Mouse (Mus musculus): ENCODE measurements at regions not wholly inside any gene's neighbourhood (a gene's known extent, or its start where the extent isn't known, plus 50 kb on each side); places are given as distances from the start of the nearest gene placed in this dataset.

DNA sequence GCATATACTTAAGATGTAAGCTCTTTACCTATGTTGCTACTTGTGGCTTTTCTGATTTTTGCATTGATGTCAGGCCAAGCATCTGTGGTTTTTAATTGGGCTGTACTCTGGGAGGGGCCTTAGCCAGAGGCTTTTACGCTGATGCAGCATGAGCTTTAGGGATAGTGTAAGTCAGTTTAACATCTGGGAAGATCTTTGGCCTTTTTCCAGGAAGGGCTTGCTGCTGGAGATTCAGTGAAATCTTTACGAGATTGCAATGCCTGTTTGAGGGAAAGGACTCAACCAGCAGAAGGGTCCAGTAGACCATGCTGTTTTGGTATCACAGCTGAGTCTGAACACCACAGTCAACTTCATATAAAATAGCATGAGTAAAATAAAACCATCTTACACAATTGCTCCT lies 127.6 kb upstream of the Serp2 start:
- TF ChIP-seq CTCF (IDR thresholded peaks at IDR 0.05; ENCODE audit: borderline replicate concordance, control insufficient read depth, extremely low read depth, insufficient read depth, low read length, poor library complexity) (no peak), POLR2A (IDR thresholded peaks at IDR 0.05; ENCODE audit: control insufficient read depth, extremely low read depth, insufficient read depth, low read length, poor library complexity) (no peak)

All from thymus, adult 2 months (tissue).